Mouse (Mus musculus): ENCODE data around the gene Plod3. TPM values are rescaled to one million over a fixed set of nuclear protein-coding genes. Genes with fewer than 3 reads are reported as not detected.

The Plod3 gene
- polyA plus RNA-seq, 1 experiment from 2014 or later, result 42.6 TPM

DNA sequence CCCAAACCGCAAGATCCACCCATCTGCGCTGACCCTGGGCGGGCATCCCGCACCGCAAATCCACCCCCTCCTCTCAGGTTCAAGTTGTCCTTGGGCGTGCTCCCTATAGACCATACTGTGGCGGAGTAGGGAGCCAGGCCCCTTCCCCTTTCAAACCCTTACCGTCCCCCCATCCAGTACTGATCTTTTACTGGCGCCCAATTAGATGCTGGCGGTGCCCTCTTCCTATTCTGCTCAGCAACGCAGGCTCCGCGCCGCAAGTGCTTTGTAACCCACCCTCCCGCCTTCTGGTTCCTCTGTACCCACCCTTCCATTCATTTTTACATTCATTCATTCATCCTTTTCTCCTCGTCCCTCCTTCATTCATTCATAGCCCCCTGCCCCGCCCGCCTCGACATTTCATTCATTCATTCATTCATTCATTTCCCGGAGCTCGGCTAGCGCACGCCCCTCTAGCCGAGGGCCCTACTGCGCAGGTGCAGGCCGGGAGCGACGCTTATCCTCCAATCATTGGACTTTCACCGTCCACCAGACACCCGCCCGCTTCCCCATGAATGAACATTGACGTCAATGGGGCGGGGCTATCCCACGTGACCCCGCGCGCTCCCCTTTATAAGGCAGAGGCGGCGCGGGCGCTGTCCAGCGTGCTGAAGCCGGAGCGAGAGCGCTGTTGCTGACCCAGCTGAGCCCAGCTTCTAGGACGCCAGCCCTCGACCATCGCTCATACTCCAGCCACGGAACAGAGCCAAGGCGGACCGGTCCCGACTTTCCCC is 43.0 kb downstream of the Plod3 start:
- Histone ChIP-seq H3K4me1 (peaks cover 54% of the 10 kb centered on the region), H3K27me3 (replicated peaks; ENCODE audit: low read depth, poor library complexity, severe bottlenecking) (peaks cover 98% of the 10 kb centered on the region), H3K27ac (replicated peaks) (no peak overlapping the region), H3K9me3 (no peaks in the 10 kb centered on the region), H3K4me3 (peak overlapping the region; percentile 58), H3K36me3 (replicated peaks) (peaks cover under 1% of the 10 kb centered on the region; the same call in 1 of the 2 replicates)
- under 1% methylated on average over 52 of the region's 52 CpGs for WGBS
- peak; percentile 98 for DNase-seq (ENCODE audit: low spot score)

DNA sequence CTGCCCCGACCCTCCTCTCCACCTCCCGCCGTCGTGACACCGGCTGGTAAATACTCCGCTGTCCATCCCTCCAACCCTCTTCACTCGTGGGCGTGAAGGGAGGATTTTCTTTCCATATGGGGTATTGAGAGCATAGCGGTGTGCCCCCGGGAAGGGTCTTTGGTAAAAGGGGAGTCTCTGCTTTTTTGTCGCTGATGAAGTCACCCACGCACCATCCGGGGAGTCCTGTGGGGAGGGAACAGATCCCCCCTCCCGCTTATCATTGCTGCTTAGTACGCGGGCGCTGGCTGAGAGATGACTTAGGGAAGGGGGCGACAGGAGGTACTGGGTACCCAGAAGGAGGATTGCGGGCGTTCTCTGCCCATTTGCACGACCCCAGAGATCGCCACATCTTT is 43.6 kb downstream of the Plod3 start:
- Histone ChIP-seq H3K27ac (replicated peaks) (no peak overlapping the region), H3K36me3 (replicated peaks) (peaks cover 6% of the 10 kb centered on the region), H3K4me1 (peaks cover 48% of the 10 kb centered on the region), H3K27me3 (replicated peaks; ENCODE audit: low read depth, poor library complexity, severe bottlenecking) (peaks cover 93% of the 10 kb centered on the region), H3K4me3 (peak overlapping the region; percentile 58), H3K9me3 (no peaks in the 10 kb centered on the region)
- 15% methylated on average over 22 of the region's 22 CpGs for WGBS
- DNase-seq (ENCODE audit: low spot score), result no peak

DNA sequence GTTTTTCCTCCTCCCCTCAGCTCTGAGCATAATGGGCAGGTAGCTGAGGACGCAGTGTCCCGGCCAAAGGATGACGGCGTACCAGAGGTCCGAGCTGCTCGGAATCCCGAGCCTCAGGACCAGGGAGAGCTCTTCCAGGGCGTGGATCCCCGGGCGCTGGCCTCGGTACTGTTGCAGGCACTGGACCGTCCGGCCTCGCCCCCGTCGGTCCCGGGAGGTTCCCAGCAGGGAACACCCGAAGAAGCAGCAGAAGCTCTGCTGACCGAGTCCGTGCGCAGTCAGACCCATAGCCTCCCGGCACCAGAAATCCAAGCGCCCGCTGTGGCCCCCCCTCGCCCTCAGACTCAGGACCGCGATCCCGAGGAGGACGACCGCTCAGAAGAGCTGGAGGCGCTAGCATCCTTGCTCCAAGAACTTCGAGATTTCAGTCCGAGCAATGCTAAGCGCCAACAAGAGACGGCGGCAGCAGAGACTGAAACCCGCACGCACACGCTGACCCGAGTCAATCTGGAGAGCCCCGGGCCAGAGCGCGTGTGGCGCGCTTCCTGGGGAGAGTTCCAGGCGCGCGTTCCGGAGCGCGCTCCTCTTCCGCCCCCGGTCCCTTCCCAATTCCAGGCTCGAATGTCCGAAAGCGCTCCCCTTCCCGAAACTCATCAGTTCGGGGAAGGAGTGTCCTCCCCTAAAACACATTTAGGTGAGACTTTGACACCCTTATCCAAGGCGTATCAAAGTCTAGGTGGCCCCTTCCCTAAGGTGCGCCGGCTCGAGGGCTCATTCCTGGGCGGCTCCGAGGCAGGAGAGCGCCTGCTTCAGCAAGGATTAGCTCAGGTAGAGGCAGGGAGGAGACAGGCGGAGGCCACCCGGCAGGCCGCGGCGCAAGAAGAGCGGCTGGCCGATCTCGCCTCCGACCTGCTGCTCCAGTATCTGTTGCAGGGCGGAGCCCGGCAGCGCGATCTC is 44.5 kb downstream of the Plod3 start:
- peaks cover 16% of the 10 kb centered on the region for H3K36me3 ChIP-seq (replicated peaks)
- no peaks in the 10 kb centered on the region for H3K9me3 ChIP-seq
- H3K4me3 ChIP-seq, result peak overlapping the region; percentile 59
- peak; percentile 62 for DNase-seq (ENCODE audit: low spot score)
- no peak overlapping the region for H3K27ac ChIP-seq (replicated peaks)
- peaks cover 48% of the 10 kb centered on the region for H3K4me1 ChIP-seq
- H3K27me3 ChIP-seq (replicated peaks; ENCODE audit: low read depth, poor library complexity, severe bottlenecking), result peaks cover 83% of the 10 kb centered on the region
- under 1% methylated on average over 78 of the region's 78 CpGs for WGBS

DNA sequence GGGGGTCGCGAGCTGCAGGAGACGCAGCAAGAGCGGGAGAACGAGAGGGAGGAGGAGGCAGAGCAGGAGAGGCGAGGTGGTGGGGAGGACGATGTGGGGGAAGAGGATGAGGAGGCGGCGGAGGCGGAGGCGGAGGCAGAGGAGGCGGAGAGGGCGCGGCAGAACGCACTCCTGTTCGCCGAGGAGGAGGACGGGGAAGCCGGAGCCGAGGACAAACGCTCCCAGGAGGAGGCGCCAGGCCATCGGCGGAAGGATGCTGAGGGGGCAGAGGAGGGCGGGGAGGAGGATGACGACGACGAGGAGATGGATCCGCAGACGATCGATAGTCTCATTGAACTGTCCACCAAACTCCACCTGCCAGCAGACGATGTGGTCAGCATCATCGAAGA is 45.2 kb downstream of the Plod3 start:
- under 1% methylated on average over 33 of the region's 33 CpGs for WGBS
- H3K9me3 ChIP-seq, result no peaks in the 10 kb centered on the region
- peak overlapping the region; percentile 59 for H3K4me3 ChIP-seq
- H3K4me1 ChIP-seq, result peaks cover 48% of the 10 kb centered on the region
- peaks cover 23% of the 10 kb centered on the region for H3K36me3 ChIP-seq (replicated peaks)
- peaks cover 76% of the 10 kb centered on the region for H3K27me3 ChIP-seq (replicated peaks; ENCODE audit: low read depth, poor library complexity, severe bottlenecking)
- no peak overlapping the region for H3K27ac ChIP-seq (replicated peaks)
- DNase-seq (ENCODE audit: low spot score), result peak; percentile 47

DNA sequence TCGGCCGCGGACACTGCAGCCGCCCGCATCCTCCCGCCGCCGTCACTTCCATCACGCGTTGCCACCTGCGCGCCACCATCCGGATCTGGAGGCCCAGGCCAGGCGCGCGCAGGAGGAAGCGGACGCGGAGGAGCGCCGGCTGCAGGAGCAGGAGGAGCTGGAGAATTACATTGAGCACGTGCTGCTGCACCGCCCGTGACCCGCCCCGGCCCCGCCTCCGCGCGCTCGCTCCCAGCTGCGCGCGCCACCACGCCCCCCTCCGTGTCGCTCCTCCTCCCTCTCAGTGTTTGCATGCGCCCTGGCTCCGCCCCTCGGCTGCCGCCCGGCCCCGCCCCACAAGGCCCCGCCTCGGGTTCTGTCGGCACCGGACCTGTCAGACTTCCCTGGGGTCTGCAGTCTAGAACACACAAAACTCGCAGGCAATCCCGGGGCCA is 45.8 kb downstream of the Plod3 start:
- Histone ChIP-seq H3K27me3 (replicated peaks; ENCODE audit: low read depth, poor library complexity, severe bottlenecking) (peaks cover 70% of the 10 kb centered on the region), H3K27ac (replicated peaks) (0 out of 2 replicates have a peak overlapping the region, but pooled peaks have one; percentile 10), H3K36me3 (replicated peaks) (peaks cover 29% of the 10 kb centered on the region), H3K9me3 (no peaks in the 10 kb centered on the region), H3K4me1 (peaks cover 48% of the 10 kb centered on the region), H3K4me3 (peak overlapping the region; percentile 59)
- 1% methylated on average over 48 of the region's 49 CpGs for WGBS
- peak; percentile 97 for DNase-seq (ENCODE audit: low spot score)

DNA sequence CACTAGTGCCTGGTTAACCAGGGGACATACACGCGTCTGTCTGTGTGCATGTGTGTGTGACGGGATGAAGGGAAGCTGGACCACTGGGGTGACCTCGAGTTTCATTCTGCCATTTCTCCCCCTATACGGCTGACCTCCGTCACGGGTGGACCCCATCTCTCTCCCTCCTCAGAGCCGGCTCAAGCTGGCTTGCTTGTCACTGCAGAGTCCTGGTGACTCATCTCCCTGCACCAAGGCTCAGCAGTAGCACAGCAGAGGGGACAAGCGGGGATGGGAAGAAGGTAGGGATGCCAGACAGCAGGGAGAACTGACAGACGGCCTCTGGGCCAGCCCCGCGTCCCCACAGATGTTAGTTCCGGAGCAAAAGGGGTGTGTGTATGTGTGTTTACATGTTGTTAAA is 49.4 kb downstream of the Plod3 start:
- H3K36me3 ChIP-seq (replicated peaks), result peaks cover 63% of the 10 kb centered on the region

DNA sequence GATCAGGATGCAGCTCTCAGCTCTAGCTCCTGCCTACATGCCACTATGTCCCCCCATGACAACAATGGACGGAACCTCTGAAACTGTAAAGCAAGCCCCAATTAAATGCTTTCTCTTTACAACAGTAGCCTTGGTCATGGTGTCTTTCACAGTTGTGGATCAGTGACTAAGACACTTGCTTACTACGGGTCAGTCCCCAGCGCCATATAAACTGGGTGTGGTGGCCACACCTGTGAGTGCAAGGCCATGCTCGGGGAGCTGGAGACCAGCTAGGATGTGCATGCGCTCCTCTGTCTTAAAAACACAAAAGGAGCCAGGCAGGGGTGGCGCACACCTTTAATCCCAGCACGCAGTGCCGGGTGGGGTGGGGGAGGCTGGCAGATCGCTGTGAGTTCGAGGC is 52.6 kb downstream of the Plod3 start:
- Histone ChIP-seq H3K36me3 (replicated peaks) (peaks cover 84% of the 10 kb centered on the region), H3K4me3 (no peak overlapping the region), H3K9me3 (no peaks in the 10 kb centered on the region), H3K27me3 (replicated peaks; ENCODE audit: low read depth, poor library complexity, severe bottlenecking) (peaks cover 2% of the 10 kb centered on the region; the same call in 1 of the 2 replicates), H3K4me1 (no peaks in the 10 kb centered on the region), H3K27ac (replicated peaks) (no peak overlapping the region)
- 93% methylated on average over 10 of the region's 10 CpGs for WGBS
- DNase-seq (ENCODE audit: low spot score), result no peak

More for the DNA sequence above, 49.4 kb downstream of the Plod3 start:
- Histone ChIP-seq H3K4me3 (no peak overlapping the region), H3K27me3 (replicated peaks; ENCODE audit: low read depth, poor library complexity, severe bottlenecking) (peaks cover 35% of the 10 kb centered on the region), H3K4me1 (peaks cover 22% of the 10 kb centered on the region), H3K9me3 (no peaks in the 10 kb centered on the region), H3K27ac (replicated peaks) (no peak overlapping the region)
- 87% methylated on average over 13 of the region's 13 CpGs for WGBS
- DNase-seq (ENCODE audit: low spot score), result no peak

DNA sequence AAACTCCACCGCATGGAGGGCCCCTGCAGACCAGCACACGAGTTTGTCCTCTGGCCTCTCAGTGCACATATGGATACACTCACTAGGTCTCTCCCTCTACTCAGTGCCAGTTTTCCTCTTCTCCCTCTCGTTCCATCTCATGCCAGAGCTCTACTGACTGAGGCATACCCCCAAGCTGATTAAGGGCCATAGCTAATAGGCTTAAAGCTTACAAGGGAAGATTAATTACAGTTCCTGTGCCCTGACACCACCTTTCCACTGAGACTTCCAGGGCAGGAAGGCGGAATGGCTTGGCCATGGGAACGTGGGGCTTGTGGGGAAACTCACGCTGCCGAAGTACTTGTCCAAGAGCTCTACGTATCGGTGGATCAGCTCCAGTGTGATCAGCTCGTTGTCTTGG is 54.6 kb downstream of the Plod3 start:
- H3K27ac ChIP-seq (replicated peaks), result no peak overlapping the region
- H3K36me3 ChIP-seq (replicated peaks), result peaks cover 68% of the 10 kb centered on the region
- 91% methylated on average over 10 of the region's 10 CpGs for WGBS
- DNase-seq (ENCODE audit: low spot score), result no peak
- no peaks in the 10 kb centered on the region for H3K9me3 ChIP-seq
- H3K4me1 ChIP-seq, result peaks cover 15% of the 10 kb centered on the region
- H3K4me3 ChIP-seq, result no peak overlapping the region
- H3K27me3 ChIP-seq (replicated peaks; ENCODE audit: low read depth, poor library complexity, severe bottlenecking), result no peaks in the 10 kb centered on the region

DNA sequence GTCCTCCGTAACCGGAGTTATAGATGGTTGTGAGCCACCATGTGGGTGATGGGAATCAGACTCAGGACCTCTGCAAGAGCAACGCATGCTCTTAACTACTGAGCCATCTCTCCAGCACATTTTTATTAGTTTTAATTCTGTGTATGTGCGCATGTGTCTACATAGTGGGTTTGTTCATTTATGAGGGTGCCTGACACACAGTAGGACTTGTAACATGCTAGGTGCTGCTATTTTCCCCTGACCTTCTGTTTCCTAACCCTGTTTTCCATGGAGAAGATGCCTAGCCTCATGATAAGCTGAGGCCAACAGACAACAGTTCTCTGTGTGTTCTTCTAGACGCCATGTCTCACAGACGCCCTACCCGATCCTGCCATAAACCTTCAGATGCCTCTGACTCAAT is 57.2 kb downstream of the Plod3 start:
- H3K9me3 ChIP-seq, result no peaks in the 10 kb centered on the region
- DNase-seq (ENCODE audit: low spot score), result no peak
- peaks cover 17% of the 10 kb centered on the region for H3K4me1 ChIP-seq
- no peak overlapping the region for H3K4me3 ChIP-seq
- H3K27ac ChIP-seq (replicated peaks), result no peak overlapping the region
- H3K36me3 ChIP-seq (replicated peaks), result peaks cover 42% of the 10 kb centered on the region
- 95% methylated on average over 7 of the region's 7 CpGs for WGBS
- H3K27me3 ChIP-seq (replicated peaks; ENCODE audit: low read depth, poor library complexity, severe bottlenecking), result no peaks in the 10 kb centered on the region

DNA sequence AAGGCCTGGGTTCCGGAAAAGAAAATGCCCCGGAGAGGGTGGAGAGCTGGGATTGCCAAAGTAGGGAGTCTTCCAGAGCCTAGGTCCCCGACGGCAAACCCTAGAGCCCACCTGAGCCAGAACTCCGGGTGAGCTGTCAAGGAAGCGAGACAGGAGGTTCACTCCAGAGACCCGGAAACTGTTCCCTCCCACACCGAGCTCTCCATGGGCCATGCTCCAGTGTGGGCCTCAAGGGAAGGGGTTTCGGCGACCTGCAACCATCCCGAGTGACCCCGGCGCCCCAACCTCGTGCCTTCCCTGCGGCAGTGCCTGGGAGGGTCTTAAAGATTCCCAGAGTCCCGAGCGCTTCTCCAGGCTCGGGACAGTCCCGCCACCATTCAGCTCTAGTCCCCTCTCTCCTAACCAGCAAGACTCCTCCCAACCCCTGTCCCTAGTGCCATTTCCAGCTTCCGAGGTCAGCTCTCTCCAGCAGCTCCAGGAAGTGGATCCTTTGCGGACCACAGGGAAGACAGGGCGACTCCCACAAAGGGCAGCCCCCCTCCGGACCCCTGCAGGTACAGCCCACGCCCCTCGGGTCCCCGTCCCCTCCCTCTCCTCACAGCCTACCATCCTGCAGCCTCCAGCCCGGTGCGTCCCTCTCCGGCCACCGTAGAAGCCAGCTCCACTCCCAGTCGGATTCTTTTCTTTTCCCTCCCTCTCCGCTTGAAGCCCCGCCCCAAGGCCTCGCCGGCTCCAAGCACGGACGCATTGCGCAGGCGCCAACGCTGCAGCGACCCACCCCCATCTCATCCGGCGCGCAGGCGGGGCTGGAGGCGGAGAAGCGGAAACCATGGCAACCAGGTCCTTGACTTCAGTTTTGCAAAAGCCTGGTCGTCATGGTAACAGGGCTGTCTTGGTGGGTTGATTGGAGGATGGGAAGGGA is 58.8 kb downstream of the Plod3 start, which contains the start of gene Ap1s1:
Gene Ap1s1, minus strand, starts transcription at position 734 of the 922 bp plus-strand sequence.
- under 1% methylated on average over 48 of the region's 48 CpGs for WGBS
- DNase-seq (ENCODE audit: low spot score), result peak; percentile 100
- Histone ChIP-seq H3K27ac (replicated peaks) (peak within 1 kb of the TSS; percentile 93), H3K36me3 (replicated peaks) (peaks cover 26% of the 10 kb centered on the region), H3K4me1 (peaks cover 17% of the 10 kb centered on the region), H3K9me3 (no peaks in the 10 kb centered on the region), H3K27me3 (replicated peaks; ENCODE audit: low read depth, poor library complexity, severe bottlenecking) (no peaks in the 10 kb centered on the region), H3K4me3 (peak within 1 kb of the TSS; percentile 84)

Data from embryonic facial prominence, embryonic 10.5 days (tissue).